Mouse (Mus musculus) heart, adult 2 months (tissue): Measurements from ENCODE around the gene Nkapd1. TPM values are rescaled to one million over a fixed set of nuclear protein-coding genes. Genes with fewer than 3 reads are reported as not detected.

Source experiments
- DNase-seq, 2 experiments: peaks; one replicate each; pipeline ENCODE4 v3.0.0; 2021
- H3K27ac ChIP-seq: fragments of 200-600 bp; 2 replicates; pipeline ENCODE4 v1.8.1; 2022
- H3K27me3 ChIP-seq: fragments of 200-500 bp; 2 replicates; pipeline ENCODE4 v1.6.1; 2012; ENCODE audit warnings: mild to moderate bottlenecking, low read length, inconsistent platforms, mixed read lengths; ENCODE audit not compliant: control insufficient read depth, insufficient read depth
- H3K36me3 ChIP-seq: fragments of 200-500 bp; 2 replicates; pipeline ENCODE4 v1.6.1; 2012; ENCODE audit warnings: low read length, inconsistent platforms; ENCODE audit not compliant: control insufficient read depth, insufficient read depth
- H3K4me1 ChIP-seq: fragments of 200-500 bp; 2 replicates; pipeline ENCODE4 v1.6.1; 2011; ENCODE audit warnings: low read length; ENCODE audit not compliant: control insufficient read depth, insufficient read depth
- H3K4me3 ChIP-seq: fragments of 200-600 bp; 2 replicates; pipeline ENCODE4 v1.8.1; 2022
- H3K79me2 ChIP-seq: fragments of 200-500 bp; replicated peaks from 2 replicates; pipeline ENCODE4 v1.6.1; 2012; ENCODE audit warnings: mild to moderate bottlenecking, inconsistent platforms, low read length, moderate library complexity, mixed read lengths; ENCODE audit not compliant: control insufficient read depth, insufficient read depth
- H3K9ac ChIP-seq: fragments of 200-500 bp; 2 replicates; pipeline ENCODE4 v1.6.1; 2012; ENCODE audit warnings: low read depth, mild to moderate bottlenecking, control low read depth, inconsistent platforms, low read length, mixed read lengths
- CTCF ChIP-seq: fragments of 200-600 bp; IDR thresholded peaks from 2 replicates; pipeline ENCODE4 v1.8.1; 2022; ENCODE audit warnings: antibody characterized with exemption, mild to moderate bottlenecking, moderate library complexity
- EP300 ChIP-seq: fragments of 200-500 bp; IDR thresholded peaks from 2 replicates; pipeline ENCODE4 v1.6.1; 2011; ENCODE audit warnings: low read depth, low read length, control low read depth; ENCODE audit not compliant: insufficient read depth
- POLR2A ChIP-seq: fragments of 200-500 bp; IDR thresholded peaks from 2 replicates; pipeline ENCODE4 v1.6.1; 2011; ENCODE audit warnings: mild to moderate bottlenecking, low read depth, low read length, control low read depth; ENCODE audit not compliant: insufficient read depth
- WGBS: fragments of 180-500 bp; shearing (Covaris S2); methylation state at CpG from one replicate; pipeline ENCODE4 v1.1.7; 2018; 5-methylcytosine and 5-hydroxymethylcytosine counted together
- intact Hi-C: fragments of 180-260 bp; cut with DNase I; formaldehyde crosslinking; loops from one replicate; pipeline ENCODE4 v1.15.1; 2025
- polyA plus RNA-seq: library from polyadenylated mRNA; depleted of rRNA; stranded (reverse); fragments of >200 nt; gene quantifications from 2 replicates; pipeline ENCODE4 v1.2.3, GENCODE M21; 2012
- total RNA-seq, 2 experiments: library from RNA; stranded (reverse); gene quantifications; 2 replicates each; pipeline ENCODE4 v1.2.3; 2021

Nkapd1 gene
- total and polyA plus RNA-seq, 3 experiments = 3.1 to 13.2 (median 11.9) TPM

DNA sequence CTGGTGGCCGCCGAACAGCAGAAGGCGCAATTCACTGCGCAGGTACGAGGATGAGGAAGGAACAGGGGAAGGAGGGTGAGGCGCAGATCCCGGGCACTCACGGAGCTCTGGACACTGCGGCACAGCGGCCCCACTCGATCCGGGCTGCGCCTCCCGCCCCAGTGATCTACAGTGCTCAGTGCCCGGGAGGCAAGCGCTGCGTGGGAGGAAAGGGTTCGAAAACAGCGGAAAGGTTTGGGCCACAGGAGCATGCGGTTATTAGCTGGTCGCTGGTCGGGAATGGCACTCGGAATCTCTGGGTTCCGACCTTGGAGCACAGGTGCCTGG lies 13.3 kb downstream of the Nkapd1 start:
- Histone ChIP-seq H3K9ac (peak overlapping the region; percentile 85), H3K27ac (peak overlapping the region; percentile 93), H3K79me2 (peaks cover 2% of the 10 kb centered on the region; the same call in 1 of the 2 replicates), H3K4me1 (peaks cover 10% of the 10 kb centered on the region), H3K4me3 (peak overlapping the region; percentile 92), H3K36me3 (peaks cover 9% of the 10 kb centered on the region), H3K27me3 (no peaks in the 10 kb centered on the region)
- TF ChIP-seq CTCF (peak; percentile 45), POLR2A (no peak; the same call in 1 of the 2 replicates)
- DNase-seq = no peak
- WGBS = under 1% methylated on average over 24 of the region's 24 CpGs
- intact Hi-C loops = loop anchor here (1.0 to 5.0 kb wide), 3 partner anchors 10 to 163 kb away; partner anchors contain the start of genes Dlat and Fdxacb1

DNA sequence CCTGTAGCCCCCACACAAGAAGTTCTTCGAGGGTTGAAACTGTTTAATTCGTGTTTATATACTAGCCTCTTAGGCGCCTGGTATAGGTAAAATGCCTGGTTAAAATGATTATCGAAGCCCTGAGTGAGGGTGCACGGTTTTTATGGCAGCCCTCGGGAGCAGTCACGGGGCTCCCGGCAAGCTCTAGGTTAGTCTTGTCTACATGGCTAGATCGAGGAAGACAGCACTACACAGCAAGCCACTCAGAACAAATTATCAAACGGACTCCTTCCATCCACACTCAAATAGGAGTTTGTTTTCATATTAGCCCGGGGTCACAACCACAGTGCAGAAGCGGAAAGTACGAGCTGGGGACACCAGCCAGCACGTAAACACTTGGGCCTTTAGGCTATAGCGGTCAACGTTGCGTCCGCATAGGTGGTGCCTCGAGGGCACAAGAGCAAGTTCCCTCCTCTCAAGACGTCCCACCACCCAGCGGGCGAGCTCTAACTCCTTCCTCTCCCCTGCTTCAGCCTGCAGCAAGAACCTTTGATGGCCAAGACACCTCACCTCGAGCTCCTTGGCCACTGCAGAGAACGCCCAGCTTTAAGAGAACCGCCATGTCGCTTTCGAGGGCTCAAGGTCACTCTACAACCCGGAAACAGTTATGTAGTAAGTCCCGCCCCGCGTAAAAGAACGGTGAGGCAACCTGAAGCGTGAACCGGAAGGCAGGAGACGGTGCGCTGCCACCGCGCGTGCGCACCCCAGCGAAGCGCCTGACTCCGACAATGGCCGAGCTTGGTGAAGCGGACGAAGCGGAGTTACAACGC lies 13.9 kb downstream of the Nkapd1 start, which contains the start of the genes Sdhd and Timm8b:
Gene Sdhd (minus strand): TSS at position 624 of the 809 bp plus-strand sequence.
Gene Timm8b (plus strand): TSS at position 722 of the 809 bp plus-strand sequence.
- intact Hi-C loops = loop anchor here (5.0 kb wide), 1 partner anchor 164 kb away; the partner anchor contains the start of gene Fdxacb1
- WGBS = 1% methylated on average over 48 of the region's 48 CpGs
- peak within 1 kb of the TSS; percentile 85 for H3K9ac ChIP-seq
- peaks cover 10% of the 10 kb centered on the region for H3K4me1 ChIP-seq
- no peaks in the 10 kb centered on the region for H3K27me3 ChIP-seq
- TF ChIP-seq EP300 (peak; percentile 77), POLR2A (peak; percentile 95), CTCF (no peak)
- DNase-seq = peak; percentile 92 to 95
- peak within 1 kb of the TSS; percentile 93 for H3K27ac ChIP-seq
- H3K4me3 ChIP-seq = peak within 1 kb of the TSS; percentile 92
- peaks cover 2% of the 10 kb centered on the region; the same call in 1 of the 2 replicates for H3K79me2 ChIP-seq
- H3K36me3 ChIP-seq = peaks cover 8% of the 10 kb centered on the region

DNA sequence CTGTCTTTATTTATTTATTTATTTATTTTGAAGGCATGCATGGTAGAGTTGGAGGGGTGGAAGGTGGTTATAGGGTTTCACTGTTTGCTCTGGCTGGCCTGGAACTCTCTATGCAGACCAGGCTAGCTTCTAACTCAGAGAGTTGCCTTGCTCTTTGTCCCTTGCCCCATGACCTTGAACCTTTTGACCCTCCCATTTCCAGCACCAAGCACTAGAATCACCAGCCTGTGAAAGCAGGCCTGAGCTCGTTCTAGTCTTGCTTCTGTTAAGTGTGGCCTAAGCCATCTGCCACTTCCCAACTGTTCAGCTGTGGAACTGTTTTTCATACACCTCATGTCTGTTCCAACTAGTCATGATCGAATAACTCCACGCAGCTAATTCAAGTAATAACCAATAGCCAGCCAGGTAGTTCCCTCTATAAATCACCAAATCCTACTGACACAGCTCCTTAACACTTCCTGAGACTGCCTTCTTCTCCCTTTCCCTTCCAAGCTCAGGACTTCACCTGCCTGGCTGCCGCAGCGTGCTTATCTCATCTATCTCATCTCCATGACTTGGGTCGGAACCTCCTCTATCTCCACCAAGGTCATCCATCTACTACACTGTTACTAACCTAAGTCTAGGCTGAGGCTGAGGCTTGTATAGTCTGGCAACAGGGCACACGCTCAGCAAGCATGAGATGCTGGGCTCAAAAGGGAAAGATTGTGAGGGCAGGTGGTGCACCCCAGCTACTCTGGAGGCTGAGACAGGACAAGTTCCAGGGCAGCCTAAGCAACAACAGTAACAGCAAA lies 15.0 kb downstream of the Nkapd1 start:
- peaks cover 8% of the 10 kb centered on the region for H3K36me3 ChIP-seq
- H3K4me1 ChIP-seq = peaks cover 10% of the 10 kb centered on the region
- TF ChIP-seq CTCF = no peak
- TF ChIP-seq EP300 = no peak
- no peak for TF ChIP-seq POLR2A
- peak overlapping the region; percentile 92 for H3K4me3 ChIP-seq
- no peak for DNase-seq
- peaks cover 2% of the 10 kb centered on the region; the same call in 1 of the 2 replicates for H3K79me2 ChIP-seq
- H3K27me3 ChIP-seq = no peaks in the 10 kb centered on the region
- WGBS = 59% methylated on average over 7 of the region's 7 CpGs
- 0 out of 2 replicates have a peak overlapping the region, but pooled peaks have one; percentile 15 for H3K9ac ChIP-seq
- intact Hi-C loops = loop anchor here (5.0 kb wide), 1 partner anchor 165 kb away; the partner anchor contains the start of gene Fdxacb1
- H3K27ac ChIP-seq = peak overlapping the region; percentile 93

DNA sequence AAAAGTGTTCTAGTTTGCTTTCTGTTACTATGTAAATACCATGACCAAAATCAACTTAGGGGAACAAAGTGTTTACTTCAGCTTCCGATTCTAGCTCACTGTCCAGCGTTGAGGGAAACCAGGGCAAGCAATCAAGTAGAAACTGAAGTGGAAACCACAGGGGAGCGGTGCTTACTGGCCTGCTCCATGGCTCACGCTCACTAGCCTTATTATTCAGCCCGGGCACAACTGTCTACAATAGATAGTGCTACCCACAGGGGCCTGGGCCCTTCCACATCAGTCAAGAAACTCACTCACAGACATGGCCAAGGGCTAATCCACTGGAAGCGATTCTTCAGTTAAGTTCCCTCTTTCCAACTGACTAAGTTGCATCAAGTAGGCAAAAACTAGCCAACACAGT lies 15.7 kb downstream of the Nkapd1 start:
- Histone ChIP-seq H3K36me3 (peaks cover 8% of the 10 kb centered on the region), H3K4me1 (peaks cover 10% of the 10 kb centered on the region), H3K27ac (peak overlapping the region; percentile 93), H3K79me2 (peaks cover 2% of the 10 kb centered on the region; the same call in 1 of the 2 replicates), H3K27me3 (no peaks in the 10 kb centered on the region), H3K4me3 (peak overlapping the region; percentile 92), H3K9ac (no peak overlapping the region)
- no peak for DNase-seq
- intact Hi-C loops = loop anchor here (5.0 kb wide), 1 partner anchor 166 kb away; the partner anchor contains the start of gene Fdxacb1
- TF ChIP-seq CTCF (no peak), EP300 (no peak), POLR2A (no peak)
- WGBS = 52% methylated on average over 6 of the region's 6 CpGs

DNA sequence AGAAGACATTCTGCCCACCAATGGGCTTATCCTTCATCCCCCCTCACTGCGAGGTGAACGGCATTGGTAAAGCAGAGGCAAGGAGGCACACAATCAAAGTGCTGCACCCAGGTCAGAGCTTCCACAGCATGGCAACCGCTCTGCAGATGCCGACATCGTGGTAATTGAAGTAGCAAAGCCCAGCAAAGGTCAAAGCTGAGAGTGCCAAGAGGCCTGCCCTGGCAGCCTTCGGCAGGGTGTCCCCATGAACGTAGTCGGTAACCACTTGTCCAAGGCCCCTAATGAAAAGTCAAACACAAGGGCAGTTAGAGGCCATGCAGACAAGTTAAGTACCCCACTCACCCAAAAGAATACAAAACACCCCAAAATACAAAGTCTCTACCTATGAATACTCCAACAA lies 20.3 kb downstream of the Nkapd1 start:
- H3K36me3 ChIP-seq = peaks cover 6% of the 10 kb centered on the region
- WGBS = 69% methylated on average over 8 of the region's 8 CpGs
- no peak overlapping the region for H3K27ac ChIP-seq
- no peak overlapping the region for H3K4me3 ChIP-seq
- intact Hi-C loops = loop anchor here (10.0 kb wide), 1 partner anchor 152 kb away; no protein-coding TSS in a partner anchor
- H3K27me3 ChIP-seq = no peaks in the 10 kb centered on the region
- TF ChIP-seq POLR2A = no peak
- TF ChIP-seq EP300 = no peak
- no peak for TF ChIP-seq CTCF
- H3K79me2 ChIP-seq = no peaks in the 10 kb centered on the region
- no peak overlapping the region for H3K9ac ChIP-seq
- peak in 1 of 2 experiments; percentile 26 for DNase-seq
- H3K4me1 ChIP-seq = peaks cover under 1% of the 10 kb centered on the region; the same call in 1 of the 2 replicates
